Mouse (Mus musculus) MEL (cell line): ENCODE data around the gene Tnfrsf23. TPM values are rescaled to one million over a fixed set of nuclear protein-coding genes. Genes with fewer than 3 reads are reported as not detected.

Source experiments
- DNase-seq: peaks from one replicate; pipeline ENCODE4 v3.0.0; 2011; ENCODE audit warnings: low read depth, low spot score
- H3K27ac ChIP-seq: 2 replicates; pipeline ENCODE4 v1.5.1; 2012; ENCODE audit warnings: low read depth, mild to moderate bottlenecking, control low read depth, low read length, moderate library complexity; ENCODE audit not compliant: control insufficient read depth
- H3K27me3 ChIP-seq, 2 experiments: fragments of 150-350 bp in 1 of 2; sonication (generic) in 1 of 2; 2 replicates each; pipeline ENCODE4 v1.6.1; 2012; ENCODE audit warnings: low read length in 2 of 2, mild to moderate bottlenecking in 2 of 2, improper control_type of control experiment in 1 of 2, moderate library complexity in 1 of 2; ENCODE audit not compliant: insufficient read depth in 2 of 2, control insufficient read depth in 1 of 2
- H3K36me3 ChIP-seq, 2 experiments: 2 replicates each; pipeline ENCODE4 v1.6.1; 2012 to 2014; ENCODE audit warnings: low read length in 2 of 2, improper control_type of control experiment in 1 of 2, inconsistent platforms in 1 of 2, mild to moderate bottlenecking in 1 of 2; ENCODE audit not compliant: insufficient read depth in 2 of 2, control insufficient read depth in 1 of 2
- H3K4me1 ChIP-seq, 2 experiments: fragments of 150-350 bp in 1 of 2; sonication (generic) in 1 of 2; 2 replicates each; pipeline ENCODE4 v1.6.1; 2012; ENCODE audit warnings: low read length in 2 of 2, improper control_type of control experiment in 1 of 2, mild to moderate bottlenecking in 1 of 2; ENCODE audit not compliant: insufficient read depth in 2 of 2, control insufficient read depth in 1 of 2
- H3K4me3 ChIP-seq, 2 experiments: fragments of 150-350 bp in 1 of 2; sonication (generic) in 1 of 2; 2 replicates each; pipeline ENCODE4 v1.5.1; 2012; ENCODE audit warnings: low read depth in 2 of 2, low read length in 2 of 2, mild to moderate bottlenecking in 2 of 2, moderate library complexity in 2 of 2, control low read depth in 1 of 2, improper control_type of control experiment in 1 of 2; ENCODE audit not compliant: control insufficient read depth in 1 of 2, insufficient read depth in 1 of 2
- H3K79me2 ChIP-seq: 2 replicates; pipeline ENCODE4 v1.6.1; 2012; ENCODE audit warnings: mild to moderate bottlenecking, low read length, moderate library complexity; ENCODE audit not compliant: control insufficient read depth, poor library complexity, insufficient read depth
- H3K9ac ChIP-seq: 2 replicates; pipeline ENCODE4 v1.6.1; 2012; ENCODE audit warnings: low read depth, mild to moderate bottlenecking, control low read depth, low read length, moderate library complexity; ENCODE audit not compliant: control insufficient read depth, poor library complexity, severe bottlenecking
- H3K9me3 ChIP-seq: fragments of 150-350 bp; sonication (generic); replicated peaks from 2 replicates; pipeline ENCODE4 v1.6.1; 2012; ENCODE audit warnings: mild to moderate bottlenecking, low read length, improper control_type of control experiment, moderate library complexity; ENCODE audit not compliant: insufficient read depth
- CHD1 ChIP-seq: IDR thresholded peaks from 2 replicates; pipeline ENCODE4 v1.6.1; 2012; ENCODE audit warnings: low read depth, mild to moderate bottlenecking, inconsistent platforms, low read length, improper control_type of control experiment
- E2F4 ChIP-seq: IDR thresholded peaks from 2 replicates; pipeline ENCODE4 v1.6.1; 2011; ENCODE audit warnings: low read depth, low read length, improper control_type of control experiment, borderline replicate concordance
- ELF1 ChIP-seq: IDR thresholded peaks from 2 replicates; pipeline ENCODE4 v1.6.1; 2014; ENCODE audit warnings: low read depth, mild to moderate bottlenecking, inconsistent platforms, low read length, improper control_type of control experiment, moderate library complexity
- GABPA ChIP-seq: IDR thresholded peaks from 2 replicates; pipeline ENCODE4 v1.6.1; 2012; ENCODE audit warnings: low read depth, mild to moderate bottlenecking, inconsistent platforms, low read length, improper control_type of control experiment, moderate library complexity
- GATA1 ChIP-seq: IDR thresholded peaks from 2 replicates; pipeline ENCODE4 v1.6.1; 2011; ENCODE audit warnings: low read depth, low read length, improper control_type of control experiment
- JUND ChIP-seq: IDR thresholded peaks from 2 replicates; pipeline ENCODE4 v1.6.1; 2011; ENCODE audit warnings: low read depth, mild to moderate bottlenecking, improper control_type of control experiment, low read length
- MAFK ChIP-seq: IDR thresholded peaks from 2 replicates; pipeline ENCODE4 v1.6.1; 2011; ENCODE audit warnings: low read depth, mild to moderate bottlenecking, low read length, improper control_type of control experiment, borderline replicate concordance
- MAX ChIP-seq: IDR thresholded peaks from 2 replicates; pipeline ENCODE4 v1.6.1; 2011; ENCODE audit warnings: low read length, improper control_type of control experiment
- MYB ChIP-seq: IDR thresholded peaks from 2 replicates; pipeline ENCODE4 v1.6.1; 2011; ENCODE audit warnings: mild to moderate bottlenecking, low read depth, low read length, improper control_type of control experiment
- NELFE ChIP-seq: IDR thresholded peaks from 2 replicates; pipeline ENCODE4 v1.6.1; 2011; ENCODE audit warnings: low read depth, low read length, improper control_type of control experiment
- POLR2AphosphoS5 ChIP-seq: IDR thresholded peaks from 2 replicates; pipeline ENCODE4 v1.6.1; 2012; ENCODE audit warnings: low read depth, borderline replicate concordance, mild to moderate bottlenecking, inconsistent platforms, low read length, moderate library complexity, mixed read lengths
- RCOR1 ChIP-seq: IDR thresholded peaks from 2 replicates; pipeline ENCODE4 v1.6.1; 2012; ENCODE audit warnings: low read depth, mild to moderate bottlenecking, inconsistent platforms, low read length, improper control_type of control experiment
- SMC3 ChIP-seq: IDR thresholded peaks from 2 replicates; pipeline ENCODE4 v1.6.1; 2011; ENCODE audit warnings: low read depth, low read length, improper control_type of control experiment
- TAL1 ChIP-seq: IDR thresholded peaks from 2 replicates; pipeline ENCODE4 v1.6.1; 2012; ENCODE audit warnings: mild to moderate bottlenecking, inconsistent platforms, low read length, moderate library complexity, mixed read lengths
- TBP ChIP-seq: IDR thresholded peaks from 2 replicates; pipeline ENCODE4 v1.8.0; 2011; ENCODE audit warnings: low read depth, low read length, improper control_type of control experiment
- TCF12 ChIP-seq: IDR thresholded peaks from 2 replicates; pipeline ENCODE4 v1.6.1; 2014; ENCODE audit warnings: low read depth, mild to moderate bottlenecking, inconsistent platforms, low read length, improper control_type of control experiment, moderate library complexity
- UBTF ChIP-seq: IDR thresholded peaks from 2 replicates; pipeline ENCODE4 v1.6.1; 2012; ENCODE audit warnings: low read depth, mild to moderate bottlenecking, inconsistent platforms, low read length, improper control_type of control experiment, moderate library complexity, borderline replicate concordance; ENCODE audit not compliant: insufficient read depth
- USF2 ChIP-seq, 2 experiments: IDR thresholded peaks; 2 replicates each; pipeline ENCODE4 v1.6.1; 2011 to 2012; ENCODE audit warnings: improper control_type of control experiment in 2 of 2, low read length in 2 of 2, borderline replicate concordance in 1 of 2, inconsistent platforms in 1 of 2, low read depth in 1 of 2, mild to moderate bottlenecking in 1 of 2; ENCODE audit not compliant: insufficient read depth in 1 of 2
- ZC3H11A ChIP-seq: IDR thresholded peaks from 2 replicates; pipeline ENCODE4 v1.6.1; 2012; ENCODE audit warnings: low read depth, mild to moderate bottlenecking, inconsistent platforms, low read length, improper control_type of control experiment
- polyA plus RNA-seq, 2 experiments: library from polyadenylated mRNA; stranded (reverse) in 1 of 2; unstranded in 1 of 2; fragments of >175 nt in 1 of 2; fragments of >200 nt in 1 of 2; gene quantifications; 2 replicates each; pipeline versions ENCODE4 v1.2.1 to v1.2.4; 2012; ENCODE audit warnings: low replicate concordance in 2 of 2, low read depth in 1 of 2; ENCODE audit not compliant: insufficient read length in 2 of 2, insufficient read depth in 1 of 2, missing spikeins in 1 of 2
- total RNA-seq: library from RNA; depleted of rRNA; stranded (reverse); fragments of 300-350 nt; gene quantifications from 2 replicates; pipeline ENCODE4 v1.2.3, GENCODE M21; 2012

Tnfrsf23 gene
- total and polyA plus RNA-seq, 3 experiments, result not detected

DNA sequence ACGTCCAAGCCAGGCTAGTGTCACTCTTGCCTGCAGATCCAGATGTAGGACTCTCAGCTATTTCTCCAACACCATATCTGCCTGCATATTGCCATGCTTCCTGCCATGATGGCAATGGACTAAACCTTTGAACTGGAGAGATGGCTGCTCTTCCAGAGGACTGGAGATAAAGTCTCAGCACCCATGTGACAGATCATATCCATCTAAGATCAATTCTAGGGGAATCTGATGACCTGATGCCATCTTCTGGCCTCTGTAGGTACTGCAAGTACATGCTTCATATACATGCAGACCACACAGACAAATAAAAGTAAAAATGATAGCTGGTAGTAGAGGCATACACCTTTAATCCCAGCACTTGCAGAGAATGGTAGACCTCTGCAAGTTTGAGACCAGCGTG, 10.5 kb upstream of the Tnfrsf23 start (continued):
- TF ChIP-seq TCF12, result no peak
- TF ChIP-seq, all 39 proteins: peak for 8

GRCm38 (mm10) chr7:143694550-143694949, 8.9 kb upstream of the Tnfrsf23 start:
- no peak for DNase-seq
- H3K9me3 ChIP-seq, result no peaks in the 10 kb centered on the region
- no peak for TF ChIP-seq POLR2AphosphoS5
- no peak for TF ChIP-seq UBTF
- TF ChIP-seq GABPA, result no peak
- no peak for TF ChIP-seq GATA1
- TF ChIP-seq ELF1, result no peak
- no peak for TF ChIP-seq E2F4
- TF ChIP-seq JUND, result no peak
- no peak for TF ChIP-seq CHD1
- TF ChIP-seq TCF12, result no peak
- TF ChIP-seq TBP, result no peak
- TF ChIP-seq SMC3, result no peak
- TF ChIP-seq RCOR1, result no peak
- no peak for TF ChIP-seq USF2 (IDR thresholded peaks at IDR 0.05; ENCODE audit: borderline replicate concordance in 1 of 2, insufficient read depth in 1 of 2, low read depth in 1 of 2, low read length in 2 of 2)
- TF ChIP-seq ZC3H11A, result no peak
- no peaks in the 10 kb centered on the region for H3K27me3 ChIP-seq
- H3K36me3 ChIP-seq, result no peaks in the 10 kb centered on the region
- H3K4me3 ChIP-seq, result no peak overlapping the region
- H3K27ac ChIP-seq, result no peak overlapping the region
- no peaks in the 10 kb centered on the region for H3K79me2 ChIP-seq
- no peak overlapping the region for H3K9ac ChIP-seq
- H3K4me1 ChIP-seq, result no peaks in the 10 kb centered on the region

GRCm38 (mm10) chr7:143692746-143693510, 7.3 kb upstream of the Tnfrsf23 start:
- DNase-seq, result no peak
- Histone ChIP-seq H3K36me3 (no peaks in the 10 kb centered on the region), H3K27ac (no peak overlapping the region), H3K9ac (no peak overlapping the region), H3K4me3 (no peak overlapping the region), H3K4me1 (no peaks in the 10 kb centered on the region), H3K9me3 (no peaks in the 10 kb centered on the region), H3K27me3 (no peaks in the 10 kb centered on the region), H3K79me2 (no peaks in the 10 kb centered on the region)
- TF ChIP-seq ELF1 (no peak), MAX (no peak), MYB (no peak), SMC3 (no peak), RCOR1 (no peak), GABPA (no peak), NELFE (no peak), TAL1 (no peak), MAFK (no peak)
